Mouse (Mus musculus) B cell, adult 62 days (primary cell): Measurements from ENCODE around the gene Ssh2. TPM values are rescaled to one million over a fixed set of nuclear protein-coding genes. Genes with fewer than 3 reads are reported as not detected.

Experiments
- total RNA-seq: library from RNA; stranded (reverse); gene quantifications from 4 replicates; pipeline ENCODE4 v1.2.4, GENCODE M21; 2023

The Ssh2 gene
- total RNA-seq: 143 to 150 TPM (median 146 TPM) in 4 replicates

DNA sequence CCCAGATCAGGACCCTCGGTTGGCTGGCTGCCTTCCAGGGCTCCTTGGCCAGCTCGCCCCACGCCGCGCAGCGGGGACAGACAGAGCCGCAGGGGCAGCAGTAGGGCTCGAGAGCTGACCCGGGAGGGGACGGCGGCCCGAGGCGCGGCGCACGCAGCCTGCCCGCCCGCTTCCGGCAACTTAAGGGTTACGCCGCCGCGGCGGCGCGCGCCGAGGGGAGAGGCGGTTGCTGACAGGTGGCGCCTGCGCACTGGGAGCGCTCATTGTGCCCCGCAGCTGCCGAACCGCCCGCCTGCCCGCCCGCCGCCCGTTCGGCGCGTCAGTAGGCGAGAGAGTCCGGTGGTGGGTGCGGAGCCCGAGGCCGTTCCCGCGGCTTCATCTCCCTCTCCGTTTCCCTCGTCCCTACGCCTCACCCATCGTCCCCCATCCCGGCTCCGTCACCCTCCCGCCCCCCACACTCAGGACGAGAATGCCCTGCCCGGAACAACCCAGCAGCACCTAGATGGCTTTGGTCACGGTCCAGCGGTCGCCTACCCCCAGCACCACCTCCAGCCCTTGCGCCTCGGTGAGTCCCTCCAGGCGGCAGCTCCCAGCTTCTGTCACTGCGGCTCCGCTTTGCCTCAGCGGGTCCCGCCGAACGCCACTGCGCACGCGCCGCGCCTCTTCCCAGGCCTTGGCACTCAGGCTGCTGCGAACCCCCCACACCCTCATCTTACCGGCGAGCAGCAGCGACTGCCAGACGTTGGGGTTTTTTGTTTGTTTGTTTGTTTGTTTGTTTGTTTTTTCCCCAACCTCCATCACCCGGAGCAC lies at the start of gene Ssh2:
Ssh2 (plus strand) TSS at position 337 of the 810 bp plus-strand sequence.

DNA sequence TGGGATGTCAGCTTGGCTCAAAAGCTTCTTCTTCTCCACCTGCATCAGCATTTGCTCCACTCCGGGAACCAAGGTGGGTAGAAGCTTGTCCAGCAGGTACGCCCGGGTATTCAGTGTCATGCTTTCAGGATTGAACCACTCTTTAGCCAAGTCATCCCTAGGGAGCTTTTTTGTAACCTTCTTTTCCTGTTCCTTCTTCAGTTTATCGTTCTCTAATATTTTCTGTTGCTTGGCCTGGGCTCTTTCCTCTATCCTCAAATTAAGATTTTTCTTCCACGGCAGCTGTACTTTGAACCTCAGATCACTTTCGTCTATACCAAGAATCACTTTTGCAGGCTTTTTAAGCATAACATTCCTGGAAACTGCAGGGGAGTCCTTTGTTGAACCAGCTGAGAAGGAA lies 27.2 kb upstream of the Ssh2 start, which contains the start of gene Efcab5:
Efcab5 (minus strand) TSS at position 101 of the 400 bp plus-strand sequence.

DNA sequence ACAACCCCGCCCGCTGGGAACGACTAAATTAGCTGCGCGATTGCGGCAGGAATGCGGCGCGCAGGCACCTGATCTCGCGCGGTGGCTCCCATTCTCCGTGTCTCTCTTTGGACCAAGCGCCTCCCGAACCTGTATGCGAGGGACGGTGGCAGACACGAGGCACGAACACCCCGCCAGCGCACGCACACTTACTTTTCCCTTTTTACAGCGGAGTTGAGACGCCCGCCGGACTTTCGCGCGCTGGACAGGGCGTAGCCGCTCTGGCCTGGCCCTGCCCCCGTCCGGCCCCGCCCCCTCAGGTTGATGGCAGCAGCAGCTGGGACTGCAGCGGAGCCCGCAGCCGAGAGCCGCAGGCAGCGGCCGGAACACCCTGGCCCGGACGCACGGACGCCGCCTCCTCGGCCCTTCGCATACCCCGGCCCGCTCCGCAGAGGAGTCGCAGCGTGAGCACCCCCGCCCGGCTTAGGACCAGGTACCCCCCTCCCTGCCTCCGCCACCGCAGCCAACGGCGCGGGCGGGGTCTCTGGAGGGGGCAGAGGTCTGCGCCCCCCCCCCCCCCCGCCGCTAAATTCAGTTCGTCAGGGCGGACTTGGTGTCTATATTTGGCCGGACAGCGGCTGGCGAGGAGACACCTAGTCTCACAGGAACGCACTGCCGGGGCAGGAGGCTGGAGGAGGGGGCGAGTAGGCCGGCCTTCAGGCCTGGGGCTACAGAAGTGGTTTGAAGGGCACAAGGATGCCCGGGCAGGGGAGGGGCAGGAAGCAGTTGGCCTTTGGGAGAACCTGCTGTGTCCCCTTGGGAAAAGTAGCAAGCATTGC lies 246.4 kb downstream of the Ssh2 start, which contains the start of gene Coro6:
Coro6 (plus strand) TSS at position 129 of the 818 bp plus-strand sequence.

DNA sequence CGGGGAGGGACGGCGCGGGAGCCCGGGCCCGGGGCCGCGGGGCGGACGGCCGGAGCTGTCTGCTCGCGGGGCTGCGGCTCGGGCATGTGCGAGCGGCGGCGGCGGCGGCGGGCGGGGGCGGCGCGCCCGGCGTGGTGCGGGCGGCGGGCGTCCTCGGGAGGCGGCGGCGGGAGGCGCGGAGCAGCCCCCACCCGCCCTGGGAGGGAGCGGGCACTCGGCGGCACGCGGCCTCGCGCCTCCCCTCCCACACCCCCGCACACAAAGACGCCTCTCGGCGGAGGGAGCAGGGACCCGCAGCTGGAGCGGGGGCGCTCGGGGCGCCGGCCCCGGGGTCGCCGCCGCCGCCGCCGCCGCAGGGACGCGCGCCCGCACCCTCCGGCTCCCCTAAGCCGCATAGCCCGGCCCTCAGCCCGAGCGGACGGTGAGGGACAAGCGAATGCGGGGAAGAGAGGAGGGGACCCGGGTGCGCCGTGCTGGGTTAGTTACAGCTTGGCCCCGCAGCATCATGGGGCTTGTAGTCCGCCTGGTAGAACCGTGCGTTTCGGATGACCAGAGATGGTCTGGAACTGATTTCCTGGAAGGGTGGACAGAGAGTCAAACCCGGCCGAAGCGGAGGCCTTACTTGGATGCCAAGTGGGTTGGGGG lies 273.6 kb downstream of the Ssh2 start, which contains the start of gene Ankrd13b:
Ankrd13b (minus strand) TSS at position 88 of the 645 bp plus-strand sequence.

DNA sequence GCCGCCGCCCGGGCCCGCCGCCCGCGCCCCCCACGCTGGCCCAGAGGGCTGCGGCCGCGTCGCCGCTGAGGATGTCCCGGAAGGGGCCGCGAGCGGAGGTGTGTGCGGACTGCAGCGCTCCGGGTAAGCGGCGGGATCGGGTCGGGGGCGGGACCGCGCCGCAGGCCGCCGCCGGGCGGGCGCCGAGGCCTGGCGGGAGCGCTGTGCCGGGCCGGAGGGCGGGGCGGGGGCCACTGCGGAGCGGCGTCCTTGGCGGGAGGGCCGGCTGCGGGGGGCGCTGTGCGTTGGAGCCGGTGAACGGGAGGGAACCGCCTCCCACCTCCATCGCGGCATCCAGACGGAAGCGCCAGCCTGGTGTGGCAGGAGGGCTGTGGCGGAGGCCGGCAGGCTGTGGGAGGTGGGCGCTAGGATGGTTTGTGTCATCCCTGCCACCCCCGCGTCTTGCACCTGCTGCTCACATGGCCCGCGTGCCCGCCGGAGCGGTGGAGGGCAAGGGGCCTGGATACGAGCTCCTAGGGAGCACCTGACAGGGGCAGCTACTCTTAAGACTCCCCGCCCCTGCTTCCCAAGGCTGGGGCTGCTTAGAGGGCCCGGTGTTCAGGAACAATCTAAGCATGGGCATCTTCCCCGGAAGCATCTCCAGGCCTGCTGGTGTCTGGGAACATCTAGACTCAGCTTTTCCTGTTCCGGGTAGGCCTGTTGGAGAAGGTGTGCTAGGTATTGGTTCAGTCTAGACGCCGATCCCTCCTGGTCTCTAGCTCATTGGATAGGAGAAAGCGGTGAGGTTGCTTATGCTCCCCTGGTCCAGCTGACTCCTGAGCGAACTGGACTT lies 277.6 kb downstream of the Ssh2 start, which contains the start of gene Git1:
Git1 (plus strand) TSS at position 51 of the 832 bp plus-strand sequence.

Other genes with a start within 250 kb of the Ssh2 start
- gene Slc6a4, start 217.7 kb upstream of the Ssh2 start, total RNA-seq: 0.21 to 0.29 TPM in 2 of 4 replicates, not detected in the others
- gene Nsrp1, start 137.9 kb upstream of the Ssh2 start, total RNA-seq: 22.7 to 31.1 TPM (median 25.2 TPM) in 4 replicates
- 0.52 to 1.5 TPM (median 1.0 TPM) in 4 replicates for gene Efcab5, start 27.3 kb upstream of the Ssh2 start, total RNA-seq
- 0.39 to 0.66 TPM (median 0.50 TPM) in 4 replicates for gene Coro6, start 246.1 kb downstream of the Ssh2 start, total RNA-seq